Mouse (Mus musculus) gastrocnemius, postnatal 14 days (tissue): ENCODE data around the gene Gm9970. TPM values are rescaled to one million over a fixed set of nuclear protein-coding genes. Genes with fewer than 3 reads are reported as not detected.

ENCODE experiments used
- DNase-seq: peaks from one replicate; pipeline ENCODE4 v3.0.0; 2021; ENCODE audit warnings: mixed read lengths
- intact Hi-C: fragments of 180-260 bp; cut with DNase I; formaldehyde crosslinking; loops from one replicate; pipeline ENCODE4 v1.15.1; 2025; ENCODE audit warnings: low total_unique reads
- long read RNA-seq, 2 experiments: library from polyadenylated mRNA; stranded (forward); transcript quantifications; one replicate each; pipeline ENCODE4 v2.0.0; 2021
- total RNA-seq, 2 experiments: library from RNA; stranded (reverse); gene quantifications; 2 replicates each; pipeline ENCODE4 v1.2.3; 2021

Gene Gm9970
- total RNA-seq = not detected
- long read RNA-seq, experiment 1 = 0 reads
- long read RNA-seq, experiment 2 = 0 reads

DNA sequence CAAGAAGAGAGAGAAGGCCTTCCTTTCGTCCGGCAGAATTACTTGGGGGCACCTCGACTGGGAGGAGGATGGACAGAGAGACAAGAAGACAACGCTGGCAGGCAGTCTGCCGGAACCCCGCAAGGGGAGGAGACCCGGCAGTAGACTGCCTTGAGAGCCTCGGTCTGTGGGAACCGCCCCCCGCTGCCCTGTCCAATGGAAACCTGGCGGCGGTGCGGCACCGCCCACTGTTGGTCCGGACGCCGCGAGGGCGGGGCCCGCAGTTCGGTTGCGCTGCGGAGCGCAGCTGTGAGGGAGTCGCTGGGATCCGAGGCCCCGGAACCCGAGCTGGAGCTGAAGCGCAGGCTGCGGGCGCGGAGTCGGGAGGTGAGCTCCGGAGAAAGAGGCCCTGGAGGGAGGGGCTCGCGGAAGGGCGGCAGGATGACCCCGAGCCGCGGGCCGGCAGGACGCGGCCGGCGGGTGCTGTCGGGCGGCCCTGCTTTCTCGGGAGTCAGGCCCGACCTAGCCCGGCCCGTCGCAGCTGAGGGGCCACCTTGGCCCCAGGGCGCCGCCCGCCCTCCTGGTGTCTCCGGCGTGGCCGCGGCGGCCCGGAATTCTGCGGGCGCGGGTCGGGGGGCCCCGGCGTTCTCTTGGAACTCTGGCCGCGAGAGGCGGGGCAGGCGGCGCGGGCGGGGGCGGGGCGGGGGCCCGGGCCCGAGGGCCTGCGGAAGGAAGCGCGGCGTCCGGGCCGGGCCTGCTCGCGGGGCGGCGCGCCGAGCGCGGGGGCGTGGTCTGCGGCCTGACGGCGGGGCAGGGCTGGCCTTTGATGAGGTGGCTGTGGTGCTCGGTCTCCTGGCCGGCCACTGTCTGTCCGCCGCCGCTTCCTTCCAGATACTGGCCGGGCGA is at the start of gene Gm9970, which contains the start of gene Nrbp1:
Gene Gm9970, minus strand, starts transcription at position 596 of the 885 bp plus-strand sequence.
Gene Nrbp1, plus strand, starts transcription at position 228 of the 885 bp plus-strand sequence.
- intact Hi-C loops = no loop called here

DNA sequence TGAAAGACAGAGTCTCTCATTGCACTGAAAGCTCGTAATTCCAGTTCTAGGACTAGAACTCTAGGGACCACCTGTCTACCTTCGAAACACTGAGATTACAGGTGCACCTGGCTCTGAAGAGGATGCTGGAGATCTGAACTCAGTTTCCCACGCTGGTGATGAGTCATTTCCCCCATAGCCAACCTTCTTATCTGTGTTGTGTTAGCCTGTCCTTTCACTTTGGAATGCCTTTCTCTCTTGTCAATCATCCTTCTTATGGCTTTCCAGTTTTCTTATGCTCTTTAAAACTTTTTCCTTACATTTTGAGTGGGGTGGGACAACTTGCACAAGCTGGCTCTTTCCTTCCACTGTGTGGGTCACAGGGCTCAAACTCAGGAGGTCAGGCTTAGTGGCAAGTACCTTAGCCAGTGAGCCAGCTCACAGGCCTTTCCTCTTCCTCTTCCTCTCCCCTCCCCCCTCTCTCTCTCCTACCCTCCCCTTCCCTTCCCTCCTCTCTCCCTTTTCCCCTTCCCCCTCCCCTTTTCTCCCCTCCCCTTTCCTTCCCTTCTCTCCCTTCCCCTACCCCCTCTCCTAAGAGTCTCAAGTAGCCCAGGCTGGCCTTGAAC is 48.7 kb upstream of the Gm9970 start:
- intact Hi-C loops = no loop called here
- no peak for DNase-seq

More for the DNA sequence above, at the start of gene Gm9970, which contains the start of gene Nrbp1:
- DNase-seq = peak; percentile 97

GRCm38 (mm10) chr5:31288655-31289054 is 47.6 kb upstream of the Gm9970 start:
- peak; percentile 20 for DNase-seq
- intact Hi-C loops = no loop called here

- no peak for DNase-seq
- intact Hi-C loops = no loop called here
Observed at GRCm38 (mm10) chr5:31288225-31288624, 47.2 kb upstream of the Gm9970 start.

DNA sequence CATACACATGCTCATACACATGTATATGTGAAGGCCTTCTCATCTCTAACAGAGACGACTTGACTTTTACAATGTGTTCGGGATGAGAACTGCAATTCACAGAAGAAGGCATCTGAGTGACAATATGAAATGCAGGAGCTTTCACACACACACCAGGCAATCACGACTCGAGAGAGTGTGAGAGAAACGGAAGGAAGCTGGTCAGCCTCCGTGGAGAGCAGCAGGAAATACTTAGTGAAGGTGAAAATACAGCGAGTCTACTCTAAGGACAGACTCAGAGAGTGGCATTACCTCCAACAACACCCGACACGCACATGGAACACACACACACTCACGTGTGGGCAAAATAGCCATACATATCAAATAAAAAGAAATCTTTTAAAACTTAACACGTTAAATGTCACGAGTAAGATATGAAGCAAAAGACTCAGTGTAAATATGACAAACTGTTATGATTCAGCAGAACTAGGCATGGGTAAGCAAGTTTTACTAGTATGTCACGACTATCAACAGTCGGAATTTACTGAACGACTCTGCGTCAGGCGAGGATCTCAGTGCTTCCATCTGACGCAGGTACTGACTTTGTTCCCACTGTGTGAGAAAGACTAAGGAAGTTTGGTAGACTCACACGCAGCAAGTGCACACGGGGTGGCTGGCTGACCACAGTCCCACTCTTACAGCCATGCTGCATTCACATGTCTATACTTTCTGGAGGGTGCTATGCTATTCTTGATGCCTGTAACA is 38.4 kb upstream of the Gm9970 start:
- intact Hi-C loops = no loop called here
- DNase-seq = no peak

DNA sequence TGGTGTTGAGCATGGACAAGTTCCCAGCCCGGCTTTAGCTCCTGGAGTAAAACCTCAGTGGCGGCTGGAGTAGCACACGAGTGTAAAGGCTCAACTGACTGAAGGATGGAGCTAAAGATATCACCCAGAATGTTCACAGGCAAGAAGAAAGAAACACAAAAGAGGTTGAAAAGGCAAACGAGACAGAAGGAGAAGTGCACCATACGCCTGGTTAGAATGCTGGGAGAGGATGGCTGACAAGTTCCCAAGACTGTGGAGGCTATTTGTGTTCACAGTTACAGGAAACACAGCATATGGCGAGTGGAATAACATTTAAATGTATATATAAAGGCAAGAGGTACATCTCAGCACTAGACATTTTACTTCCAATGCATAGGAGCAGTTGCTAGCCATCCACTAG is 32.0 kb upstream of the Gm9970 start:
- intact Hi-C loops = no loop called here
- no peak for DNase-seq

GRCm38 (mm10) chr5:31267686-31268085 is 26.7 kb upstream of the Gm9970 start:
- DNase-seq = no peak
- intact Hi-C loops = no loop called here

DNA sequence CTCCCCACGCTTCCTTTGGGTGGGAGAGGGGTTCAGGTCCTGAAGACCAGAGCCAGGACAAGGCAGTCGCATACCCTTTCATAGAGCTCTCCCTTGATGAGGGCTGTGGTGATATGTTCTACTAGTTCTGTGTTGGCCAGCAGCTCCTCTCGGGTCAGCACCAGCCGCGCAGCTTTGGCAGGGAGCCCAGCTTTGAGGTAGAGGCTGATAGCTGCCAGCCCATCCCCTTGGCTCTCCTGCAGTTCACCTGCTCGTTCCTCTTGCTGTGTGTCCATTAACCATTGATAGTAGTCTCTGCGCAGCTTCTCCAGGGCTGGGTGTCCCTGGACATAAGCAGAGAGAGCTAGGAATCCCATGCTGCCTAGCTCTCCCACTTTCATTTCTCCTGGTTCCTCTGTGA is 25.1 kb upstream of the Gm9970 start:
- intact Hi-C loops = no loop called here

GRCm38 (mm10) chr5:31257616-31258015 is 16.6 kb upstream of the Gm9970 start:
- DNase-seq = no peak
- intact Hi-C loops = no loop called here

More for the DNA sequence above, 25.1 kb upstream of the Gm9970 start:
- DNase-seq = no peak

- DNase-seq = no peak
- intact Hi-C loops = no loop called here
Observed at GRCm38 (mm10) chr5:31255971-31256370, 14.9 kb upstream of the Gm9970 start.

- no peak for DNase-seq
Observed at GRCm38 (mm10) chr5:31255381-31255780, 14.3 kb upstream of the Gm9970 start.

GRCm38 (mm10) chr5:31254901-31255300 is 13.9 kb upstream of the Gm9970 start:
- DNase-seq = no peak
- intact Hi-C loops = no loop called here

More at GRCm38 (mm10) chr5:31255381-31255780, 14.3 kb upstream of the Gm9970 start:
- intact Hi-C loops = no loop called here

- intact Hi-C loops = no loop called here
- DNase-seq = no peak
Observed at GRCm38 (mm10) chr5:31254452-31254851, 13.4 kb upstream of the Gm9970 start.

DNA sequence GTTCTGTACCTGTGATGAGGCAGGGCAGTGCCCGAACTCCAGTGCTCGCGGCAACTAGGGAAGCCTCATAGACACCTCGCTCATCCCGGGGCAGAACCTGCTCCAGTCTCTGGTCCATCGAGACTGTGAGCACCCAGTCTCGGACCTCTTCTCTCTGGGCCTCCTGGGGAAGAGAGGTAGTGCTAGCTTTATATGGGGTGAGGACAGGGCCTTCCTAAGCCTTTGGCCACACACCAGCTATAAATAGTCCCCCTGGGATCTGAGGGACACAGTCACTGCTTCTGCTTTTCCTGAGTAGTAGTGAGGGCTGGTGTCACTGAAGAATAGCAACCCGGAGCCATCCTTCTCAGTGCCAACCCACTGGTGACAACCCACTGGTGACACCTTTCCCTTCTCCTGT is 12.8 kb upstream of the Gm9970 start:
- intact Hi-C loops = no loop called here
- no peak for DNase-seq

GRCm38 (mm10) chr5:31252795-31253545 is 11.9 kb upstream of the Gm9970 start:
- no peak for DNase-seq
- intact Hi-C loops = no loop called here

DNA sequence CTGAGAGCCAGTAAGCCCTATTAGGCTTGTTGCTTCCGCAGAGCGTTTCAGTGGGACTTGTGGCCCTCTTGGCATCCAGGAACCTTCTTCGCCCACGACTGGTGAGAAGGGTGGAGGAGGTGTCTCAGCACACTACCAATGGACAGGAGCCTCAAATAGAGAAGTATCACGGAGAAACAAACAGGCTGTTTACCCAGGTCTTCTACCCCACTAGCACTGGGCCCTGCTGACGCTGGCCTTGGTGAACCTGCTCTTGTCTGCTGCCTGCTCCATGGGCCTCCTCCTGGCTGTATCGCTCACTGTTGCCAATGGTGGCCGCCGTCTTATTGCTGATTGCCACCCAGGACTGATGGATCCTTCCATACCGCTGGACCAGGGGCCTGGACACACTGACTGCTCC is 11.1 kb upstream of the Gm9970 start:
- DNase-seq = no peak
- intact Hi-C loops = no loop called here

- intact Hi-C loops = no loop called here
Observed at GRCm38 (mm10) chr5:31251541-31252101, 10.6 kb upstream of the Gm9970 start, which contains the start of gene Krtcap3. TSS of gene Krtcap3 (plus strand) at chr5:31251691.

DNA sequence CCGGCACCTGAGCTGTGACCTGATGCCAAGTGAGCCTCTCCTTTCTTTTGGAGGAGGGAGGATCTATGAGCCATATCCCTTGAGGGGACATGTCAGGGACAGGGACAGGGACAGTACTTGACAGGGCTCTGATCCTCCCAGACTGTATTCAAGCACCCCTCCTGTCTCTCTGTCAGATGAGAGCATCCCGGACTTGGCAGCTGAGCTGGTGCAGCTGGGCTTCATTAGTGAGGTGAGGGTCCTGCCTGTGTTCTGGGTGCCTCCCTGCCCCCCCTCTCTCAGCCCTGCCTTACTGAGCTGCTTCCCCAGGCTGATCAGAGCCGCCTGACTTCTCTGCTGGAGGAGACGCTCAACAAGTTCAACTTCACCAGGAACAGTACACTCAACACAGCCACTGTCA is 9.7 kb upstream of the Gm9970 start:
- intact Hi-C loops = no loop called here

More at GRCm38 (mm10) chr5:31251541-31252101, 10.6 kb upstream of the Gm9970 start, which contains the start of gene Krtcap3:
- DNase-seq = no peak

GRCm38 (mm10) chr5:31242191-31242590 is 1.2 kb upstream of the Gm9970 start:
- intact Hi-C loops = no loop called here
- no peak for DNase-seq

More for the DNA sequence above, 9.7 kb upstream of the Gm9970 start:
- DNase-seq = no peak
